Mouse (Mus musculus) brain, embryonic 14.5 days (tissue): Measurements from ENCODE around the gene Lcmt2.

Experiments used
- CTCF ChIP-seq: fragments of 200-500 bp; IDR thresholded peaks from 2 replicates; pipeline ENCODE4 v1.5.1; 2012; ENCODE audit warnings: inconsistent platforms, mild to moderate bottlenecking, moderate library complexity, borderline replicate concordance; ENCODE audit not compliant: insufficient read depth, insufficient read length; ENCODE audit errors: extremely low read depth
- POLR2A ChIP-seq: fragments of 200-500 bp; IDR thresholded peaks from 2 replicates; pipeline ENCODE4 v1.6.1; 2012; ENCODE audit warnings: mild to moderate bottlenecking, inconsistent platforms, borderline replicate concordance; ENCODE audit not compliant: poor library complexity, insufficient read depth, insufficient read length, severe bottlenecking; ENCODE audit errors: extremely low read depth

GRCm38 (mm10) chr2:121082626-121083025 is 57.8 kb downstream of the Lcmt2 start:
- TF ChIP-seq POLR2A, result no peak
- no peak for TF ChIP-seq CTCF
